Mouse (Mus musculus) liver, embryonic 11.5 days (tissue): ENCODE data around the gene Cracr2b. TPM values are rescaled to one million over a fixed set of nuclear protein-coding genes. Genes with fewer than 3 reads are reported as not detected.

Experiments used
- ATAC-seq: fragments of 200-750 bp; cut with Nextera tagmentation; replicated peaks from 2 replicates; pipeline ENCODE4 v1.8.0; 2017; ENCODE audit warnings: moderate number of reproducible peaks, mild to moderate bottlenecking, moderate TSS enrichment, moderate library complexity; ENCODE audit not compliant: low FRiP score
- DNase-seq: peaks from one replicate; pipeline ENCODE4 v3.0.0-alpha.2; 2017; ENCODE audit warnings: low spot score
- H3K27ac ChIP-seq: fragments of 300-500 bp; sonication (generic); 2 replicates; pipeline ENCODE4 v1.5.1; 2014; ENCODE audit warnings: mild to moderate bottlenecking, low read depth, low read length, control low read depth
- H3K27me3 ChIP-seq: fragments of 300-500 bp; sonication (generic); replicated peaks from 2 replicates; pipeline ENCODE4 v1.6.1; 2014; ENCODE audit warnings: low read length, mixed read lengths; ENCODE audit not compliant: control insufficient read depth, insufficient read depth
- H3K36me3 ChIP-seq: fragments of 300-500 bp; sonication (generic); 2 replicates; pipeline ENCODE4 v1.6.1; 2014; ENCODE audit warnings: mild to moderate bottlenecking, low read length, moderate library complexity, mixed read lengths; ENCODE audit not compliant: control insufficient read depth, insufficient read depth
- H3K4me1 ChIP-seq: fragments of 300-500 bp; sonication (generic); replicated peaks from 2 replicates; pipeline ENCODE4 v1.6.1; 2014; ENCODE audit warnings: low read length, mixed read lengths; ENCODE audit not compliant: control insufficient read depth, insufficient read depth
- H3K4me2 ChIP-seq: fragments of 300-500 bp; sonication (generic); 2 replicates; pipeline ENCODE4 v1.6.1; 2014; ENCODE audit warnings: mild to moderate bottlenecking, control low read depth, moderate library complexity
- H3K4me3 ChIP-seq: fragments of 300-500 bp; sonication (generic); 2 replicates; pipeline ENCODE4 v1.5.1; 2014; ENCODE audit warnings: low read depth, low read length, control low read depth
- H3K9ac ChIP-seq: fragments of 300-500 bp; sonication (generic); 2 replicates; pipeline ENCODE4 v1.6.1; 2014; ENCODE audit warnings: low read depth, low read length, control low read depth
- H3K9me3 ChIP-seq: fragments of 300-500 bp; sonication (generic); 2 replicates; pipeline ENCODE4 v1.6.1; 2016; ENCODE audit warnings: low read length, inconsistent platforms, mixed read lengths; ENCODE audit not compliant: control insufficient read depth
- WGBS: fragments of 180-500 bp; shearing (Covaris S2); extraction: QIAGEN DNeasy Blood & Tissue Kit; methylation state at CpG from one replicate; pipeline ENCODE4 v1.1.7; 2014; 5-methylcytosine and 5-hydroxymethylcytosine counted together
- polyA plus RNA-seq: library from polyadenylated mRNA; unstranded; fragments of >200 nt; fragmentation: Nextera tagmentation; extraction: Ambion mirVana; gene quantifications from 2 replicates; pipeline ENCODE4 v1.2.1, GENCODE M21; 2014

Cracr2b gene
- polyA plus RNA-seq, 1 experiment from 2014 or later, result 4.3 TPM

DNA sequence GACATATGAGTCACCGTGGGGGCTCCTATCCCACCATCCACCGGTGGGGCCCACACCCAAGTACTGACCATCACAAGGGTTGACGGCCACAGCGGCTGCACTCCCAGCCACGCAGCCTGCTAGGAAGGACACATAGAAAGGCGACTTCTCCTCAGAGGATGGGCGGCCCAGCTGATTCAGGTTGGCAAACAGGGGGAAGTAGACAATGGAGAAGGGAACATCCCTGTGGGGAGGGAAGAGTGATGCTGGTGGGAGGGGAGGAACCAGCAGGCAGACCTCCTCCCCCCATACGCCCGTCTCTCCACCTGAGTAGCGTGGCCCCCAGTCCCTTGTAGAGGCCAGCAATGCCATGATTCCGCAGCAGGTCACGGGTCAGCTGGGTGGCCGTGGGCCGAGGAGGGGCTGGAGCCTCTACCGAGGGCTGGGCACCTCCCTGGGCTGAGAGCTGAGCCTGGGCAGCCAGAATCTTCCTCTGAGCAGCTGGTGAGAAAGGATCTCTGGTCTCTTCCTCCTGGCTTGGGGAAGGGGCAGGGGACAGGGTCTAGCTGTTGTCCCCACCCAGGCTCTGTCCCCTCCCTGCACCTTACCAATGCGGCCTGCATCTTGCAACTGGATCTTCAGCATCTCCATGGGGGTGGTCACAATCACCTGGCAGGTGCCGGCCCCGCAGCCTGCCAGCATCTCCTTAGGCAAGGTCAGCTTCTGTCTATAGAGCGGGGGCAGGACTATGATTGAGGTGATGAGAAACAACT, 29.3 kb upstream of the Cracr2b start:
- no peaks in the 10 kb centered on the region for H3K9me3 ChIP-seq
- ATAC-seq (no peak), DNase-seq (no peak)
- no peak overlapping the region for H3K4me2 ChIP-seq
- no peak overlapping the region for H3K4me3 ChIP-seq
- no peak overlapping the region for H3K27ac ChIP-seq
- no peak overlapping the region for H3K9ac ChIP-seq
- WGBS, result 95% methylated on average over 19 of the region's 19 CpGs
- no peaks in the 10 kb centered on the region for H3K27me3 ChIP-seq
- peaks cover 33% of the 10 kb centered on the region for H3K4me1 ChIP-seq
- H3K36me3 ChIP-seq, result peaks cover 11% of the 10 kb centered on the region; the same call in 1 of the 2 replicates

- H3K4me2 ChIP-seq, result no peak overlapping the region
- H3K4me3 ChIP-seq, result no peak overlapping the region
- 83% methylated on average over 8 of the region's 8 CpGs for WGBS
- ATAC-seq, result no peak
- H3K9ac ChIP-seq, result no peak overlapping the region
- H3K36me3 ChIP-seq, result peaks cover 11% of the 10 kb centered on the region; the same call in 1 of the 2 replicates
- DNase-seq, result no peak
- H3K4me1 ChIP-seq, result peaks cover 37% of the 10 kb centered on the region
- H3K27ac ChIP-seq, result no peak overlapping the region
- no peaks in the 10 kb centered on the region for H3K9me3 ChIP-seq
- H3K27me3 ChIP-seq, result no peaks in the 10 kb centered on the region
Observed at GRCm38 (mm10) chr7:141432186-141432611, 28.7 kb upstream of the Cracr2b start.

DNA sequence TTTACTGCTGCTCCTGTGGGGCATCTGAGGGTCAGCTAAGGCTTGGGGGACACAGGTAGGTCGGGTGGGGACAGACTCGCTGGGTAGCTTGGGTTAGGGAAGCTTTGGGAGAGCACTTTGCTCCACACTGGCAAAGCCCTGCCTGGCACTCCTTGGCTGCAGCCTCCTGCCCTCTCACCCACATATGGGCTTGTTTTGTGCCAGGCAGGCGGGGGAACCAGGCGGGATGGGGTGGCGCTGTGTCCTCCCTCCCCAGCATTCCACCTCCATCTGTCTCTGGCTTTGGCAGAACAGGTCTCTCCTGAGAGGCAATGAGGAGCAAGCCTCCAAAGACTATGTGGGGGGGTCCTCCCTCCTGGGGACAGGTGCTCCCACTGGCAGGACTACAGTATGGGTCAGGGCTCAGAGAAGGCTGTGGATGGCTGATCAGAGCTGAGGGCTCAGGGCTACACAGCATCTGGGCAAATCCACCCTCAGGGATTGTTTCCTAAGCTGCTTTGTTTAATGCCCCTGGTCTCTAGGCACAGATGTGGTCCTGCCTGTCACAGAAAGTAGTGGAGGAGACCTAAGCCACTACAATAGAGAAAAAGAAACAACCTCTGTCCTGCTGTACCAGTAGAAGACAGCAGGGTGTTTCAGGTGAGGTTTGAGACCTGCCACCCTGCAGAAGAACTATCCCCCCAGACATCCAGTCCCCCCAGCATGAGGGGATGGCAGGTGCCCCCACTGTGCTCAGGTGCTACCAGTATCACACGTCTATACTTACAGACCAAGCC, 28.0 kb upstream of the Cracr2b start:
- Histone ChIP-seq H3K27ac (no peak overlapping the region), H3K9ac (no peak overlapping the region), H3K27me3 (no peaks in the 10 kb centered on the region), H3K4me2 (no peak overlapping the region), H3K4me3 (no peak overlapping the region), H3K36me3 (peaks cover 11% of the 10 kb centered on the region; the same call in 1 of the 2 replicates), H3K4me1 (peaks cover 37% of the 10 kb centered on the region), H3K9me3 (no peaks in the 10 kb centered on the region)
- no peak for DNase-seq
- WGBS, result 85% methylated on average over 6 of the region's 6 CpGs
- no peak for ATAC-seq

GRCm38 (mm10) chr7:141433517-141434400, 27.1 kb upstream of the Cracr2b start:
- DNase-seq, result no peak
- H3K4me1 ChIP-seq, result peaks cover 37% of the 10 kb centered on the region
- H3K27ac ChIP-seq, result no peak overlapping the region
- H3K27me3 ChIP-seq, result no peaks in the 10 kb centered on the region
- no peak overlapping the region for H3K9ac ChIP-seq
- peaks cover 17% of the 10 kb centered on the region for H3K36me3 ChIP-seq
- H3K9me3 ChIP-seq, result no peaks in the 10 kb centered on the region
- 79% methylated on average over 15 of the region's 15 CpGs for WGBS
- H3K4me2 ChIP-seq, result peak overlapping the region; percentile 98
- ATAC-seq, result no peak
- peak overlapping the region; percentile 52 for H3K4me3 ChIP-seq

DNA sequence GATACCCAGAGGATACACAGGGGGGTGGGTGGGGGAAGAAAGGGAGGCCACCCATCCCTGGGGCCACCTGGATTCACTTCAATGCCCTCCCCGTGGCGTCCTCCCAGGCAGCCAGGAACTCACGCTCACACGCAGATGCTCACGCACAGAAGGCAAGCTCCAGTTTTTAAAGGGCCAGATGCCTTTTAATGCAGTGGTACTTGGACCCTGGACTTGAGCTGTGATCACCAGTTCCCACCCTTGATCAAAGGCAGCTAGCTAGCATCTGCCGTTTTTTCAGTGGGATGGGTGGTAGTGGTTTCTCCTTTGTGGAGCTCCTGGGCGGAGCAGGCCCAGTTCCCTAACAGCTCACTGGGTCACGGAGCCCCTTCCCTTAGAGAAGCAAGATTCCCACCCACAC, 26.4 kb upstream of the Cracr2b start:
- Histone ChIP-seq H3K9ac (peak overlapping the region; percentile 53; the same call in 1 of the 2 replicates), H3K4me3 (peak overlapping the region; percentile 52), H3K9me3 (no peaks in the 10 kb centered on the region), H3K36me3 (peaks cover 24% of the 10 kb centered on the region), H3K27ac (peak overlapping the region; percentile 32; the same call in 1 of the 2 replicates), H3K4me1 (peaks cover 35% of the 10 kb centered on the region), H3K27me3 (no peaks in the 10 kb centered on the region), H3K4me2 (peak overlapping the region; percentile 98)
- DNase-seq (no peak), ATAC-seq (no peak)
- 35% methylated on average over 8 of the region's 8 CpGs for WGBS

DNA sequence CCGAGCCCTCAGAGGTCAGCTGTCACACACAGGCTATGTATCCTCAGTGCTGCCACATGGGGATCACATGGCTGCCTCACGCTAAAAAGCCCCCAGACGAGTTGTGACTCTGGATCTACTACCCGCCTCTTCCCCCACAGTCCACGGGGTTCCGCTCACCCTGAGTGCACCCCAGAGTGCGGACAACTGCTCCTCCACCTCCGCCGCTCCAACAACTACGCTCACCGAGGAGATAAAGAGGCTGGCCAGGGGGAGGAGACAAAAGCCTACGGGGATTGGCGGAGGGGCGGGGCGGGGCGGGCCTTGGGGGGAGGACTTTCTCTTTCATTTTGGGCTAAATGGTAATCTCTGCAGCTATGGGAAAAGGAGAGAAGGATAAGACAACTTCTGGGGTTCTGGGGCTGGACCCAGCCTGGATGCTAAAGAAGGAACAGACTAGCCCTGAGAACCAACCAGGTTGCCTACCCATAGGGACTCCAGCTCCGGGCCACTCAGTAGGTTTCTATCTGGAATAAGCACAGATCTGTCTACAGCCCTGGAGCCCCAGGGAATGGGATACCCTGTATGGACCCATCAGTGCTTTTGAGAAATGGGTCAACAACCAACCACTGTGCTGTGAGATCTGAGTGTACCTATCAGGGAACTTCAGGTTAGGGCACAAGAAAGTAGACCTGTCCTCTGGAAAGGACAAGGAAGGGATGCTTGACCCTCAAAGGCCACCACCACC, 25.6 kb upstream of the Cracr2b start:
- peaks cover 31% of the 10 kb centered on the region for H3K4me1 ChIP-seq
- H3K9me3 ChIP-seq, result no peaks in the 10 kb centered on the region
- no peaks in the 10 kb centered on the region for H3K27me3 ChIP-seq
- H3K4me3 ChIP-seq, result peak overlapping the region; percentile 52
- peaks cover 27% of the 10 kb centered on the region for H3K36me3 ChIP-seq
- ATAC-seq, result peak; percentile 64
- 4% methylated on average over 17 of the region's 17 CpGs for WGBS
- H3K9ac ChIP-seq, result peak overlapping the region; percentile 53; the same call in 1 of the 2 replicates
- H3K27ac ChIP-seq, result peak overlapping the region; percentile 35
- DNase-seq, result peak; percentile 75
- peak overlapping the region; percentile 98 for H3K4me2 ChIP-seq

GRCm38 (mm10) chr7:141435856-141436522, 24.9 kb upstream of the Cracr2b start:
- peak overlapping the region; percentile 52 for H3K4me3 ChIP-seq
- 75% methylated on average over 9 of the region's 9 CpGs for WGBS
- H3K9ac ChIP-seq, result no peak overlapping the region
- no peaks in the 10 kb centered on the region for H3K27me3 ChIP-seq
- ATAC-seq (no peak), DNase-seq (no peak)
- H3K36me3 ChIP-seq, result peaks cover 30% of the 10 kb centered on the region
- H3K9me3 ChIP-seq, result no peaks in the 10 kb centered on the region
- H3K27ac ChIP-seq, result peak overlapping the region; percentile 35
- H3K4me1 ChIP-seq, result peaks cover 31% of the 10 kb centered on the region
- peak overlapping the region; percentile 98 for H3K4me2 ChIP-seq
